Mouse (Mus musculus) cortical plate, adult 2 months (tissue): ENCODE results near the gene Ppp1r12c.

Experiments
- CTCF ChIP-seq: fragments of 200-500 bp; IDR thresholded peaks from 2 replicates; pipeline ENCODE4 v1.5.1; 2011; ENCODE audit warnings: mild to moderate bottlenecking, control low read depth, low read length; ENCODE audit not compliant: insufficient read depth; ENCODE audit errors: extremely low read depth
- POLR2A ChIP-seq: fragments of 200-500 bp; IDR thresholded peaks from 2 replicates; pipeline ENCODE4 v1.6.1; 2011; ENCODE audit warnings: mild to moderate bottlenecking, low read length, control low read depth; ENCODE audit not compliant: insufficient read depth; ENCODE audit errors: extremely low read depth

- TF ChIP-seq CTCF (no peak), POLR2A (no peak)
These were observed 22.0 kb upstream of the Ppp1r12c start for GRCm38 (mm10) chr7:4523205-4524130.
